Mouse (Mus musculus) bone marrow, adult 2 months (tissue): ENCODE measurements at regions not wholly inside any gene's neighbourhood (a gene's known extent, or its start where the extent isn't known, plus 50 kb on each side); places are given as distances from the start of the nearest gene placed in this dataset.
"Not testable (repeated sequence)": the region's sequence is repeated elsewhere in the genome, so short reads cannot be mapped to it uniquely, and the experiment has no call there.

Source experiments
- H3K27ac ChIP-seq: fragments of 200-500 bp; 2 replicates; pipeline ENCODE4 v1.5.1; 2012; ENCODE audit warnings: low read depth, mild to moderate bottlenecking, control low read depth, inconsistent platforms, low read length; ENCODE audit not compliant: control insufficient read depth, poor library complexity, insufficient read depth
- H3K4me1 ChIP-seq: fragments of 200-500 bp; 2 replicates; pipeline ENCODE4 v1.6.1; 2011; ENCODE audit warnings: low read length; ENCODE audit not compliant: control insufficient read depth, insufficient read depth
- H3K4me3 ChIP-seq: fragments of 200-500 bp; replicated peaks from 2 replicates; pipeline ENCODE3; 2011; ENCODE audit warnings: mild to moderate bottlenecking, low read depth, low read length, control low read depth; ENCODE audit not compliant: control insufficient read depth
- CTCF ChIP-seq: fragments of 200-500 bp; IDR thresholded peaks from 2 replicates; pipeline ENCODE4 v1.5.1; 2011; ENCODE audit warnings: low read length, control low read depth; ENCODE audit not compliant: control insufficient read depth, insufficient read depth
- POLR2A ChIP-seq: fragments of 200-500 bp; IDR thresholded peaks from 2 replicates; pipeline ENCODE4 v1.6.1; 2011; ENCODE audit warnings: low read depth, mild to moderate bottlenecking, control low read depth, low read length, borderline replicate concordance; ENCODE audit not compliant: control insufficient read depth
- WGBS: fragments of 180-500 bp; shearing (Covaris S2); methylation state at CpG from one replicate; pipeline ENCODE4 v1.1.7; 2018; 5-methylcytosine and 5-hydroxymethylcytosine counted together

DNA sequence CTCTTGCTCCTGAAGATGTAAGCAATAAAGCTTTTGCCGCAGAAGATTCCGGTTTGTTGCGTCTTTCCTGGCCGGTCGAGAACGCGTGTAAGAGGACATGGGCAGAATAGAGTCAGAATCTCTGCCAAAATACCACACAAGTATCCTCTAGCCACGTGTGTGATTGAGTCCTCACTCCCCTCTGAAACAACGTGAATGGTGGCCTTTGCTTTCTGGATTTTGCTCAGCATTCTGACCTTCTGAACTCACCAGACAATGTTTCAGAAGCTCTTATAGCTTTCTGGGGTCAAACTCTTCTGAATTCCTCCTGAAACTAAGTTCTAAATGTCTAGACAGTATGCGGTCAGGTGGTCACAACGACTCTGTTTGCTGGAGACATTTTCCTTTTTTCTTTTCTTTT, 202.0 kb upstream of the Btg1 start:
- H3K4me1 ChIP-seq, result no peaks in the 10 kb centered on the region
- H3K27ac ChIP-seq, result no peak overlapping the region
- H3K4me3 ChIP-seq, result no peak overlapping the region
- 87% methylated on average over 11 of the region's 11 CpGs for WGBS
- TF ChIP-seq CTCF, result no peak
- TF ChIP-seq POLR2A, result no peak

DNA sequence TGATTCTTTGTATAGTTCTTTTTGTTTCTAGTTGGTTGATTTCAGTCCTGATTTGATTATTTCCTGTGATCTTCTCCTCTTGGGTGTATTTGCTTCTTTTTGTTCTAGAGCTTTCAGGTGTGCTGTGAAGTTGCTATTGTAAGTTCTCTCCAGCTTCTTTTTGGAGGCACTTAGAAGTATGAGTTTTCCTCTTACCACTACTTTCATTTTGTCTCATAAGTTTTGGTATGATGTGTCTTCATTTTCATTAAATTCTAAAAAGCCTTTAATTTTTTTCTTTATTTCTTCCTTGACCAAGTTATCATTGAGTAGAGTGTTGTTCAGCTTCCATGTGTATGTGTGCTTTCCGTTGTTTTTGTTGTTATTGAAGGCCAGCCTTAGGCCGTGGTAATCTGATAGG, 195.3 kb upstream of the Btg1 start:
- not testable (repeated sequence) for H3K27ac ChIP-seq
- WGBS, result 85% methylated on average over 2 of the region's 2 CpGs

DNA sequence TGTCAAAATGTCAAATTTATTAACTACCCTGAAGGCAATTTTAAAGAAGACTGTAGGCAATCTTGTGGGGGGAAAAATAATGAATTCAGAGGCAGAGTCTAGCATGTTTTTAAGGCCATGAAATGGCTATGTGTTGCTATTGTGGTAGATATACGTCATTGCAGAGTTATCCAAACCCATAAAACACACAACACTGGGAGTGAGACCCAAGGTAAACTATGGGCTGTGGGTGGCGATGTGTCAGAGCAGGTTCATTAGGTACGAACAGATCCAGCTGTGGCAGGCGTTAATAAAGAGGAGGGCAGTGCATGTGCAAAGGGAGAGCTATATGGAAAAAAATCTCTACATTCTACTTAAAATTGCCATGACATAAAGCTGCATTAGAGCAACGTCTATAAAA, 189.4 kb upstream of the Btg1 start:
- no peak for TF ChIP-seq POLR2A
- TF ChIP-seq CTCF, result no peak
- WGBS, result 75% methylated on average over 5 of the region's 5 CpGs
- no peaks in the 10 kb centered on the region for H3K4me1 ChIP-seq
- no peak overlapping the region for H3K4me3 ChIP-seq
- H3K27ac ChIP-seq, result no peak overlapping the region

More for the DNA sequence above, 195.3 kb upstream of the Btg1 start:
- not testable (repeated sequence) for H3K4me1 ChIP-seq, H3K4me3 ChIP-seq

DNA sequence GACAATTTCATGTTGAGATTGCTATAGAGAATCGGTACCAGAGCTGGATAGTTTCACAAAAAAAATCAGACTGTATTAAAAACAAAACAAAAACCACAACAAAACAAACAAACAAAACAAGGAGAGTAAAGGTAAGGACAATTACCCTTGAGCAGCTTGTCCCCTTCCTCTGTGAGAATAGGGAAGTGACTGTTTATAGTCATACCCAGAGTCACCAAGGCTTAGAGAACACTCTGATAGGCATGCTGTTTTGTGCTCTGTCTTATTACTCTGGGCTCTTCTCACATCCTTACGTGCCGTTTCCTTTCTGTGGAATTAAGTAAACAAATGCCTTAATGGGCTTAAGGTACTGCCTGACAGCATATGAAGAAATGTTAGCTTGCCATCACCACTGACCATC, 186.7 kb upstream of the Btg1 start:
- WGBS, result 44% methylated on average over 3 of the region's 3 CpGs
- H3K27ac ChIP-seq, result no peak overlapping the region

DNA sequence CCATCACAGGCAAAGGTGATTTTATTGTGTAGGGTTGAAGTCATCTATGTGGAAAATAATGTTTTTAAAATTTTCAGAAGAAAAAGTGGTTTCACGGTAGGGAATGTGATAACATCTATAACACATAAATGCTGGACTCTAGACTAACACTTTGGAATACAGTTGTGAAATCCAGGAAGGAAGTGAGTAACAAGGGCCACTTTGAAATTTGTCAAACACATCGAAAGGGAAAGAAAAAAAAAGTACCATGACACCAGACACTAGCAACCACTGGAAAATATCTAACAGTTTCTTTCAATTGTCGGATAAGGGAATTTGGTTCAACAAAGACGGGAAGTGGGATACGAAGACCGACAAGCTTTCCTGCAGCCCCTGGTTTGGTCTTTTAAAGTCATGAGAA, 181.7 kb upstream of the Btg1 start:
- no peaks in the 10 kb centered on the region for H3K4me1 ChIP-seq
- TF ChIP-seq CTCF, result no peak
- no peak for TF ChIP-seq POLR2A
- no peak overlapping the region for H3K4me3 ChIP-seq
- no peak overlapping the region for H3K27ac ChIP-seq
- 23% methylated on average over 6 of the region's 6 CpGs for WGBS

More for the DNA sequence above, 186.7 kb upstream of the Btg1 start:
- no peaks in the 10 kb centered on the region for H3K4me1 ChIP-seq
- TF ChIP-seq POLR2A (no peak), CTCF (no peak)
- no peak overlapping the region for H3K4me3 ChIP-seq

DNA sequence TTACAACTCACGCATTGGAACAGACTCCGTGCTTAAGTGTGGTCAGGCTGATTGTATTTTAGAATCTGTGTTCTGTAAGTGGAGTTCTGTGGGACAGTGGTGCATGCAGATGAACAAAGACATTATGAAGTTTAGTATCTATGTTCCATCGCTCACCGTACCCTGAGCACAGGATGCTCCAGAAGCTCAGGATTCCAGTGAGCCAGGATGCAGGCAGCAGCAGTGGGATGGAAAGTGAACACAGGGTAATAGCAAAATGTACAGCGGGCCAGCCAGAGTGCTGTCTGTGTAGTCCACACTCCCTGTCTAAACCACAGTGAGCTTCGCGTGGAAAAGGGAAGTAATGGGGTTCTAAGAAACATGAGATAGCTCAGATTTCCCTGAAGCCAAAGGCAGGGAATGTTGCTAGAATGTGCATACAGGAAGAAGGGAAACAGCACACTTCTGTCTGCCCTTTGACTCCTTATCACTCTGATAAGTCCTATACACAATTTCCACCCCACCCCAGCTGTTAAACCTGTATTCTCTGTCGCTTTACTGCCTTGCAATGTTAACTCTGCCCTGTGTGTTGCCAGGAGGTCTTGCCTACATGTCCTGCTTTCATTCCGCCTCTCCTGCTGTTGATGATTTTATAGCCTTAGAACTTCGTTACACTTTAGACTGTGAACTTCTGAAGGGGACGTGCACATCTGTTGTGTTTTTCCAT, 178.3 kb upstream of the Btg1 start:
- H3K4me1 ChIP-seq, result no peaks in the 10 kb centered on the region
- WGBS, result 70% methylated on average over 11 of the region's 11 CpGs
- TF ChIP-seq POLR2A (no peak), CTCF (no peak)

DNA sequence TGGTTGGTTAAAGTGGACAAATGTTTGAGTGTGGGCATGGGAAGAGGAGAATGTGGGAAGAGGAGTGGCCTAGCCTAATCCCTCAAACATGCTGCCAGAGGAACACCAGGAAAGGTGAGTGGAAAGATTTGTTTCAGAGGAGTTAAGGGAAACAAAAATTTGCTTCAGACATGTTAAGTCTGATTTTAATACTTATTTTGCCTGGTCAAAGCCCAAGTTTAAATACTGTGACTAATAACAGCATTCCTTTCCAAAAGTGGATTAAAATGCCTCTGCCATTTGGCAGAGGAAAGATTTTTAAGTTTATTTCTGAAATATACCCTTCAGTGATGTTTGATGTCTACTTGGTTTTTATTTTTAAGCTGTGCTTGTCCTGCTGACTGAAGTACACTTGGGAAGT, 174.6 kb upstream of the Btg1 start:
- TF ChIP-seq CTCF (no peak), POLR2A (no peak)
- Histone ChIP-seq H3K27ac (no peak overlapping the region), H3K4me1 (no peaks in the 10 kb centered on the region), H3K4me3 (no peak overlapping the region)

More for the DNA sequence above, 178.3 kb upstream of the Btg1 start:
- Histone ChIP-seq H3K4me3 (no peak overlapping the region), H3K27ac (no peak overlapping the region)

DNA sequence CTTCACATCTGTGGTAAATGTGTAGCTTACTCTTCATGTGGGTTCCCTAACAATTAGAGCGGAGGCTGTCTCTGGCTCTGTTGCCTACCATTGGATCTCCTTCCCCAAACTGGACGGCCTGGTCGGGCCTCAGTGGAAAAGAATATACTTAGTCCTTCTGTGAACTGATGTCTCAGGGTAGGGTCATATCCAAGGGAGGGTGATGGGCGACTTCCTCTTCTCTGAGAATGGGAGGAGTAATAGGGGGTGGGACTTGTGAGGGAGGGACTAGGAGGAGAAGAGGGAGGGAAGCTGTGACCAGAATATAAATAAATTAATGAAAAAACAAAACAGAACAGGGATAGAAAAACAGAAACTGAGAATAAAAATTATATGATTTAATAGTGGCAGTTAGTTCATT, 166.5 kb upstream of the Btg1 start:
- H3K4me3 ChIP-seq, result no peak overlapping the region
- H3K4me1 ChIP-seq, result no peaks in the 10 kb centered on the region
- no peak overlapping the region for H3K27ac ChIP-seq
- 87% methylated on average over 4 of the region's 4 CpGs for WGBS
- TF ChIP-seq POLR2A (no peak), CTCF (no peak)

DNA sequence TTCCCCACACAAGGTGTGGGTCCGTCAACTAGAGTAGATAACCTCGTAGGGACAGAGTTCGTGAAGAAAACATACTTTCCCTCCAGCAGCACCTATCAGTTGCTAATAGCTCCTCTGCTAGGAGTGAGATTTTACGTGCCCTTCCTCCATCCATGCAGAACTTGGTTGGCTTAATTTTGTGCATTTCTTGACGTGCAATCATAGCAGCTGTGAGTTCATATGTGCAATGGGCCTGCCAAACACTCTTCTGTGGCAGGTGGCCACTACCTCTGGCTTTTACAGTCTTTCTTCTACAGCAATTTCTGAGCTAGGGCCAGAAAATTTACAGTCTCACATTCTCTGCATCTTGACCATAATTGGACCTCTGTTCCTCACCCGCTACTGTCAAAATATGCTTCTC, 161.9 kb upstream of the Btg1 start:
- TF ChIP-seq POLR2A (no peak), CTCF (no peak)
- no peak overlapping the region for H3K27ac ChIP-seq
- H3K4me3 ChIP-seq, result no peak overlapping the region
- H3K4me1 ChIP-seq, result no peaks in the 10 kb centered on the region
- 87% methylated on average over 6 of the region's 6 CpGs for WGBS

DNA sequence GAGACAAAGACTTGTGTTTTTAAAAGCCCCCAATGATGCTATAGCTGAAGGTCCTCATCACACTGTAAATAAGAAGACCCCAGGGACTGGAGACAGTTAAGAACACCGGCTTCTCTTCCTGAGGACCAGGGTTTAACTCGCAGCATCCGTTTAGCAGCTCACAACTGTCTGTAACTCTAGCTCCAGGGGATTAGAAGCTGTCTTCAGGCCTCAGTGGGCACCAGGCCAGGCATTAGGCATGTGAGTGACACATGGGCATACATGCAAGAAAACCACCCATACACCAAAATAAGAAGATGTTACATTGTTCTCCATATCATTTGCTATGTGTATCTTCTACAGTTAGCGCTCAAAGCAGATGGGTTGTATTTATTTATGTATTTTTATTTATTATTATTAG, 158.3 kb upstream of the Btg1 start:
- Histone ChIP-seq H3K27ac (no peak overlapping the region), H3K4me3 (no peak overlapping the region), H3K4me1 (no peaks in the 10 kb centered on the region)
- TF ChIP-seq POLR2A, result no peak
- TF ChIP-seq CTCF, result no peak
- 85% methylated on average over 4 of the region's 4 CpGs for WGBS
